Mouse (Mus musculus): ENCODE measurements around the gene Sec24b.

Sec24b gene

DNA sequence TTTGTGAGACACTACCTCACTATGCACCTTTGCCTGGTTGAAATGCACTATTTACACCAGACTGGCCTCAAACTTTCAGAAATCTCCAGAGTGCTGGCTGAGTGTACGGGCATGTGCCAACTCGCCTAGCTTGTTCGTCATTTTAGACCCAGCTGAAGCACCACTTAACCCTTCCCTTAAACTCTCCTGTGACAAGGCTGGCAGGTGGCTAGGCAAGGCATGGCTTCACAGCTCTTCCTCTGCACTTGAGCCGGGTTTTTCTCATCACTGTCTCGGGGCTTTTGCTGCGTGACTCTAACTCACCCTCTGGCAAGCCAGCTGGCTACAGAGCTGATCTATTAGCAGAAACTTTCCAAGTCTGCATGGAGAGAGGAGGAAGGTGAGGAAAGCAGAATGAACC is 6.8 kb downstream of the Sec24b start:
- DNase-seq (ENCODE audit: low spot score): no peak

DNA sequence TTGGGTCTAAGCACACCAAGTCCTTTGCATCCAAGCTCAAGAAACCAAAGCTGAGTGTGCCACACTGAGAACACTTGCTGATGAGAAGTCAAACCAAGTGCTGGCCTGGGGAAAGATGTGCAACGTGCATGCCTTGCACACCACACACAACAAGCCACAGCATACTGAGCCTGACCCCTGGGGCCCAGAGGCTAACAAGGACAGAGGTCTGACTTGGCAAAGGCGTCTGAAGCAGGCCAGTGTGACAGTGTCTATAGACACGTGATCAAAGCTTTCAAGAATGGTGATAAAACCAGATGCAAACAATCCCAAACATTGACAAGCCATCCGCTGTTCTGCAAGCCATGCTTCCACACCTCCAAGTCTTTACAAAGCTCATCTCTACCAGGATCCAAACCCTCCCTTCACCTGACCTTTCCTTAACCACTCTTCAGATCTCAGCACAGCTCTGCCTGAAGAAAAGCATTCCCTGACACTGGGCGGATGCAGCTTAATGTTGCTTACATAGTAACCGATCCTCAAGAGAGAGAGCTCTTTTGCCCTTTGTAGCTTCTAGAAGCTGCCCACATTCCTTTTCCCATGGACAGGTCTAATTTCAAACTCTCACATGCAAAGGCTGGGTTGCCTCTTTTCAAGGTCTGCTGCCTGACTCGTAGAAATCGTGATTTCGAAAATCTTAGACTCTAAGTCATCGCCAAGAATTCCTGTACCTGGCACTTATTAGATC is 7.8 kb downstream of the Sec24b start:
- DNase-seq (ENCODE audit: low spot score): no peak

GRCm38 (mm10) chr3:130052541-130053298 is 8.6 kb downstream of the Sec24b start:
- DNase-seq (ENCODE audit: low spot score): no peak

GRCm38 (mm10) chr3:130052116-130052515 is 9.2 kb downstream of the Sec24b start:
- no peak for DNase-seq (ENCODE audit: low spot score)

GRCm38 (mm10) chr3:130040711-130041110 is 20.6 kb downstream of the Sec24b start:
- no peak for DNase-seq (ENCODE audit: low spot score)

DNA sequence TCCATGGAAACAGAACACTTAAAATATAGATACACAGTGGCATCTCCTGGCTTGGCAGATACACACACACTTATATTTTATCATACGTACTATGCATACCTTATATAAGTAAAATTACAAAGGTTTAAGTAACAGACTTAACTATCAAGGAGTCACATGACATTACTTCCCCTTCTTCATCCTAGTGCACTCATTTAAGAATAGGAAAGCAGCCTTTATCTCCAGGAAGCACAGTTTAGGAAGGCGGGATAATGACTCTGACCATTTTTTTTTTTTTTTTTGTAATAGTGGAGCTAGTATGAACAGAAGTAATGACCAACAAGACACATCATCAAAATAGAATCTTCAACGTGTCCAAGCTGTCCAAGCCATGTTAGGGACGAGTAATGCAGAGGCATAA is 21.3 kb downstream of the Sec24b start:
- DNase-seq (ENCODE audit: low spot score): no peak

- no peak for DNase-seq (ENCODE audit: low spot score)
Measured at GRCm38 (mm10) chr3:130028741-130029140, 32.6 kb downstream of the Sec24b start.

GRCm38 (mm10) chr3:130026181-130026580 is 35.2 kb downstream of the Sec24b start:
- DNase-seq (ENCODE audit: low spot score): no peak

DNA sequence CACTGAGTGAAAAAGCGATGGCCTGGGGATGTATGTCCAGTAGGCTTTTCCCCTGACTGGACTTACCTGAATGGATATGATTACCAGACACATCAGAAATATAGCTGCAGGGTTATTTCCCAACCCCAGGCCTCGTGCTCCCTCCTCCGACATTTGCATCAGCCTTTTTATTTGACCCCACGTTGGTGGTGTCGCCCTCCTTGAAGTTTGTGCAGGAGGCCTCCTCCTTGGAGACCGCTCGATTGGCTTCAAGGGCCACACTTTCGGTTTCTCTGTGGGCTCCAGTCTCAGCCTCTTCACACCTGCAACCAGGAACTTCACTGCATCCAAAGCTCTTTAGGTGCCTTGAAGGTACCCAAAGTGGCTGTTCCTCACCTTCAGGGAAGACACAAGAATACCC is 35.8 kb downstream of the Sec24b start:
- DNase-seq (ENCODE audit: low spot score): no peak

DNA sequence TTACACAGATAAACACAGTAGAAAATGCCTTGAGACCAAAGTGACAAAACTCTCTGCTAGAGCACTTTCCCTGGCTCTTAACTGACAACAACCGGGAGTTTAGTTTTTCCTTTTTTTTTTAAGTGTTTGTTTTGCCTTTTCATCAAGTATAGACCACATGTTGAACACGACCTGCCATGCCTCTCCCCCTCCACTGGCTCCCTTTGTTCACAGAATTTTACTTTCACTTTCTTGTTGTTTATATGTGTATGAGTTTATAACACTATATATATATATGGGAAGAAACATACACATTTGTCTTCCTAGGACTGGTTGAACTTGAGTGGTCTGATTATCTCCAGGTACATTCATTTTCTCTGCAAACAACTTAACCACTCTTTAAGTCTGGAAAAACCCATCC is 48.4 kb downstream of the Sec24b start:
- DNase-seq (ENCODE audit: low spot score): no peak

DNA sequence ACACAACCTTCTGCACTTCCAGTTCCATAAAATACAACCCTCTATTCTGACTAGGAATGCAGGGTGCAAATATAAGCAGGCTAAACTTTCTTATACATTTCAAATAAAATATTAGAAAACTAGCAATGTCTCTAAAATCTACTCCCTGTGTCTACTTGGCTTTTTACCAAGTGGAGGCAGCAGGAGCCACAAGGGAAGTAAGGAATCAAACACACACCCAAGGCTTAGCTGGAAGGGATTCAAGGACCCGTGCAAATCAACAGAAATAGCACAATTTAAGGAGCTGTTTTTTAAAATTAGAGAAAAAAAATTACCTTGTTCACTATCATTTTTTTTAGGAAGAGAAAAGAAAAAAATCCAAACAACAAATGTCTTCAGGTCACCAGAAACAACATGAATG is 50.1 kb downstream of the Sec24b start:
- no peak for DNase-seq (ENCODE audit: low spot score)

DNA sequence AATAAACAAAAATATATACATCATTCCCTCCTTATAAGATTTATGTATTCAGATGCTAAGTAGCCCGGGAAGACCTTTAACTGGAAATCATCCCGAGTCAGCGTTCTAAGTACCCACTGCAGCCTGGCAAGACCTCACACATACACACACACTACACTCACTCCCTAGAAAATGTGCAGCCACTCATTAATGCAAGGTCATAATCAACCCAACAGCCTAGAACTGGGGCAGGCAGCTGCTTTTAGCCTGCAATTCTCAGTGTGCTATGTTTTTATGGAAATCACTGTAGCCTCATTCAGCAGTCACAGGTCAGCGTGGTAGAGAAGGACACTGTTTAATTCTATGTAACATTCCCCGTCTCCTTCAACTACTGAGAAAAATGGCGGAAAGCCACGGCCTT is 55.2 kb downstream of the Sec24b start:
- DNase-seq (ENCODE audit: low spot score): no peak

- no peak for DNase-seq (ENCODE audit: low spot score)
Measured at GRCm38 (mm10) chr3:130000926-130001325, 60.4 kb downstream of the Sec24b start.

GRCm38 (mm10) chr3:129998526-129998925 is 62.8 kb downstream of the Sec24b start:
- no peak for DNase-seq (ENCODE audit: low spot score)

- no peak for DNase-seq (ENCODE audit: low spot score)
Measured at GRCm38 (mm10) chr3:129998001-129998400, 63.4 kb downstream of the Sec24b start.

DNA sequence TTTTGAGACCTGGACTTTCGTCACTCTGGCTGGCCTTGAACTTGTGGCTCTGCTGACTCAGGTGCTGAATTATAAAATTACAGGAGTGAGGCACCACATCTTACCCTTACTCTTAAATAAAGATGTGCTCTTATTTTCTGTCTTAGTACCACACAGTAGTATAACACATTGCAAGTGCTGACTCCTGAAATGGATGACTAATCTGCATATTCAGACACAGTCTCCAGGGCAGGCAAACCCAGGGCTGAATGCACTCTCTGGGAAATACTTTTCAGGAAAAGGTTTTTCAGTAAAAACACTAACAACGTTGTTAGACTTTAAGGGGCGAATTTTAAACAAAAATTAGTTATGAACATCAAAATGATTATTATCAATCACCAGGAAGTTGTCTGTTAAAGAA is 64.0 kb downstream of the Sec24b start:
- no peak for DNase-seq (ENCODE audit: low spot score)

- no peak for DNase-seq (ENCODE audit: low spot score)
Measured at GRCm38 (mm10) chr3:129987297-129987696, 74.1 kb downstream of the Sec24b start.

GRCm38 (mm10) chr3:129985335-129985734 is 76.0 kb downstream of the Sec24b start:
- no peak for DNase-seq (ENCODE audit: low spot score)

DNA sequence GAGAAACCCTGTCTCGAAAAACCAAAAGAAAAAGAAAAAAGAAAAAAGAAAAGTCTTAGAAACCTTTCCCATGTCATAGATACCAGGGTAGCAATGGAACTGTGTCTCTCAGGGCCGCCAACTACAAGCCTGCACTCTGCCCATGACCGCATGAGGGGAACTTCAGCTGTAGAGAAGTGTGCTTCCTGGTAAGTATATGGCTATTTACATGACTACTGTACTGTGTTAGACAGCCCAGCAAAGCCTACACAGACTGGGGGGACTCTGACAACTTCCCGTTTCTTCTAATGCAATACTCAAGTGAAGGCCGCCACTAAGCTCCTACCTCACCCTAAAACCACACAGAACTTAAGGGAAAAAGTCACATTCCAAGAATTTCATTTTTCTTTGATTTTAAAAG is 76.6 kb downstream of the Sec24b start:
- no peak for DNase-seq (ENCODE audit: low spot score)

DNA sequence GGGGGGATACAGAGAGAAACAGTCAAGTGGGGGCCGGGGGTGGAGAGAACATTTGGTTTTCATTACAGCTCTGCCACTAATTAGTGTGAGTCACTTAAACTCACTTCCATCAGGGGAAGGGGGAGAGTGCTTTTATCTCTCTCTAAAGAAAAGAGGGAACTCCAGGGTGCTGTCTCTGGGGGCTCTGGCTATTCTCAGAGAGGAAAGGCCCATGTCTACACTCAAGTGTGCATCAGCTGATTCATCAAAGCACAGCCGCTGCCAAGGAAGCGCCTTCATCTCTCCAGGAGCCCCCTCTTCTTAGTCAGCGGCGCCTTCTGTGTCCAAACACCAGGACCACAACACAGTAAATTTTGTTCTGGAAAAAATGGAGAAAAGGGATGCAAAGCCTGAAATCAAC is 79.1 kb downstream of the Sec24b start:
- DNase-seq (ENCODE audit: low spot score): no peak

GRCm38 (mm10) chr3:129981756-129982155 is 79.6 kb downstream of the Sec24b start:
- no peak for DNase-seq (ENCODE audit: low spot score)

DNA sequence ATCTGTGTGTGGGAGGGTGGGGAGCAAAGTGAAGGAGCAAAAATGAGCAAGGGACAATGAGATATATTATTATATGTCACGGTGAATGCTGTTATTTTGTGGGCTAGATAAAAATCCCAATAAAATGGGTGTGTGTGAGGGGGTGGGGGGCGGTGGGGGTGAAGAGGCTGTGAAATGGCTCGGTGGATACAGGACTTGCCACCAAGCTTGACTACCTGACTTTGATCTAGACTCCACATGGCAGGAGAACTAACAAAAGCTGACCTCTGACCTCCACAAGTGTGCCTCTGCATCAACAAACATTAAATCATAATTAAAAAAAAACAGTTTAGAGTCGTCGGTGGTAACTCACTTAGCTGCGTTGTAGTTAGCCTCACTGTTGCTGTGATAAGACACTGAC is 81.8 kb downstream of the Sec24b start:
- DNase-seq (ENCODE audit: low spot score): no peak

DNA sequence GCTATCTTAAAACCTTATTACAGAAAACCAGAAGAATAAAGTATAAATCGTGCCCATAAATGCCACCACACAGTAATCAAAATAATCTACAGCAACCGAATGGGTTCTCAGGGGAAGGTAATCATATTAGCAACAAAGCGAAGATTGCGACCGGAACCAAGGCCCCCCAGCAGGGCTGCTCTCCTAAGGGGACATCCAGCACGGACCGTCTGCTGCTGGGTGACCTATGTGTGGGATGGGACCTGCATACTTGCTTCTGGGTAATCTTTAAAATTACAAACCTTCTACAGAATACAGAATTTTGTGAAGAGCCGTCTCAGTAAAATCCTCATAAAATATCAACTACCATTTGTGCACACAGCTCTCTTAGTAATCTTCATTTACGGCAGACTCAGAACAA is 82.6 kb downstream of the Sec24b start:
- no peak for DNase-seq (ENCODE audit: low spot score)

- no peak for DNase-seq (ENCODE audit: low spot score)
Measured at GRCm38 (mm10) chr3:129976317-129976716, 85.0 kb downstream of the Sec24b start.
